Mouse (Mus musculus): ENCODE data around the gene Olfr411. TPM values are rescaled to one million over a fixed set of nuclear protein-coding genes. Genes with fewer than 3 reads are reported as not detected.

The Olfr411 gene
- not detected in 2 replicates for polyA plus RNA-seq (2021; fragmentation: Nextera tagmentation)
- long read RNA-seq, experiment 1 = 0 reads
- long read RNA-seq, experiment 2 = 0 reads

GRCm38 (mm10) chr11:74352550-74352949, at the start of gene Olfr411:
Gene Olfr411, minus strand, starts transcription at chr11:74352650.

GRCm38 (mm10) chr11:74361769-74362168, 9.3 kb upstream of the Olfr411 start, which contains the start of gene Olfr412:
Gene Olfr412, plus strand, starts transcription at chr11:74362069.

GRCm38 (mm10) chr11:74337931-74338330, 14.5 kb downstream of the Olfr411 start, which contains the start of gene Olfr410:
Gene Olfr410, minus strand, starts transcription at chr11:74338031.

Other genes starting within 250 kb of the Olfr411 start
- gene Olfr401, start 238.9 kb downstream of the Olfr411 start, polyA plus RNA-seq (2021; fragmentation: Nextera tagmentation) = not detected in 2 replicates
- not detected in 2 replicates for gene Olfr402, start 199.1 kb downstream of the Olfr411 start, polyA plus RNA-seq (2021; fragmentation: Nextera tagmentation)
- gene Olfr403, start 166.4 kb downstream of the Olfr411 start, polyA plus RNA-seq (2021; fragmentation: Nextera tagmentation) = not detected in 2 replicates
- gene Olfr43, start 141.3 kb downstream of the Olfr411 start, polyA plus RNA-seq (2021; fragmentation: Nextera tagmentation) = not detected in 2 replicates
- gene Olfr406, start 92.8 kb downstream of the Olfr411 start, polyA plus RNA-seq (2021; fragmentation: Nextera tagmentation) = not detected in 2 replicates
- gene Olfr59, start 68.9 kb downstream of the Olfr411 start, polyA plus RNA-seq (2021; fragmentation: Nextera tagmentation) = not detected in 2 replicates
- not detected in 2 replicates for gene Olfr410, start 14.6 kb downstream of the Olfr411 start, polyA plus RNA-seq (2021; fragmentation: Nextera tagmentation)
- not detected in 2 replicates for gene Olfr412, start 9.4 kb upstream of the Olfr411 start, polyA plus RNA-seq (2021; fragmentation: Nextera tagmentation)